ENCODE assay signal across 8 mouse cellular contexts in the genomic region with DNA sequence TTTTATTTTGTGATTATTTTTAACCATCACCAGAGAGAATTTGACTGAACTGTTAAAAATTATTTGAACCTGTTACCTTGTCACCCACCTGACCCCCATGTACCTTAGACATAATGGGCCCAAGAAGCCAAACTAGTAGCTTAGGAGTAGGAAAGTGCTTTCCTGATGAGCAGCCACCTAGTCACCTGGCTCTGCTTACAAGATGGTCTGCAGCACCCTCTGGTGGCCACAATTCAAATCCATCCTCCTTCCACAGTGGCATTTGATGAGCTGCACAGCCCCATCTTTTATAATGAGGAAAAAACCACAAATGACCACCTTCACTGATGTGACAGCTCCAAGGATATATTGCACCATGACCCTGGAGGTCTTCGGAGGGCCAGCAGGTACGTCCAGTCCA. TPM values are rescaled to one million over a fixed set of nuclear protein-coding genes. Genes with fewer than 3 reads are reported as not detected.
DNase-seq lines count a peak whose midpoint lies in the region; ATAC-seq lines count a peak whose summit lies in the region.

No protein-coding gene starts in this region.

- WGBS in embryonic facial prominence, embryonic 14.5 days, result 93% methylated on average over 2 of the region's 2 CpGs
- 76% methylated on average over 2 of the region's 2 CpGs for WGBS in midbrain, embryonic 16.5 days

- no peaks in the 10 kb centered on the region for H3K4me1 ChIP-seq in embryonic facial prominence, embryonic 14.5 days (ENCODE audit: control insufficient read depth, insufficient read depth, low read length)
- H3K4me1 ChIP-seq in midbrain, embryonic 16.5 days (ENCODE audit: control insufficient read depth, insufficient read depth, low read length), result no peaks in the 10 kb centered on the region

- H3K27me3 ChIP-seq in embryonic facial prominence, embryonic 14.5 days (replicated peaks; ENCODE audit: control insufficient read depth, insufficient read depth, low read length), result no peaks in the 10 kb centered on the region
- no peaks in the 10 kb centered on the region for H3K27me3 ChIP-seq in midbrain, embryonic 16.5 days (ENCODE audit: control insufficient read depth, insufficient read depth, low read depth, low read length)

- no peak overlapping the region for H3K4me2 ChIP-seq in embryonic facial prominence, embryonic 14.5 days (ENCODE audit: low read depth, low read length)
- no peak overlapping the region for H3K4me2 ChIP-seq in midbrain, embryonic 16.5 days (ENCODE audit: low read length)

- intact Hi-C loops in left cerebral cortex, postnatal 10 days (cut with DNase I), result loop anchor here (5.0 to 10.0 kb wide), 2 partner anchors 572 to 895 kb away; no protein-coding TSS in a partner anchor

- no peak overlapping the region for H3K9ac ChIP-seq in embryonic facial prominence, embryonic 14.5 days (ENCODE audit: low read depth, low read length)
- H3K9ac ChIP-seq in midbrain, embryonic 16.5 days (ENCODE audit: low read depth, low read length), result no peak overlapping the region

- no peak for ATAC-seq in embryonic facial prominence, embryonic 14.5 days (ENCODE audit: low read depth)
- ATAC-seq in midbrain, embryonic 16.5 days, result peak; percentile 66

- H3K36me3 ChIP-seq in embryonic facial prominence, embryonic 14.5 days (ENCODE audit: control insufficient read depth, insufficient read depth, low read length), result peaks cover 49% of the 10 kb centered on the region
- H3K36me3 ChIP-seq in midbrain, embryonic 16.5 days (ENCODE audit: control insufficient read depth, insufficient read depth, low read length), result peaks cover 24% of the 10 kb centered on the region; the same call in 1 of the 2 replicates

- no peaks in the 10 kb centered on the region for H3K9me3 ChIP-seq in embryonic facial prominence, embryonic 14.5 days (ENCODE audit: control insufficient read depth, low read length)
- H3K9me3 ChIP-seq in midbrain, embryonic 16.5 days (replicated peaks; ENCODE audit: control insufficient read depth, low read length, poor library complexity, severe bottlenecking), result no peaks in the 10 kb centered on the region

- H3K4me3 ChIP-seq in embryonic facial prominence, embryonic 14.5 days (ENCODE audit: low read depth, low read length), result no peak overlapping the region
- H3K4me3 ChIP-seq in midbrain, embryonic 16.5 days (ENCODE audit: low read depth, low read length), result no peak overlapping the region

- H3K27ac ChIP-seq in embryonic facial prominence, embryonic 14.5 days (replicated peaks; ENCODE audit: low read depth, low read length), result no peak overlapping the region
- no peak overlapping the region for H3K27ac ChIP-seq in midbrain, embryonic 16.5 days (ENCODE audit: low read length)

- peak; percentile 18 to 59 for DNase-seq in spleen, postnatal 10 days (ENCODE audit: low spot score in 2 of 2)
- no peak for DNase-seq in spleen, adult 12 weeks (ENCODE audit: low spot score)
- peak; percentile 48 to 68 for DNase-seq in adrenal gland, postnatal 36 days
- DNase-seq in embryonic facial prominence, embryonic 14.5 days (ENCODE audit: low spot score), result peak; percentile 53
- DNase-seq in hindlimb bud, embryonic 11.5 days (ENCODE audit: extremely low spot score, low read depth, low spot score), result peak; percentile 16
- peak; percentile 64 to 69 for DNase-seq in left cerebral cortex, postnatal 10 days (ENCODE audit: extremely low spot score in 1 of 2, low spot score in 2 of 2)
- DNase-seq in thymus, postnatal 4 days, result peak; percentile 78

RNA-seq across cellular contexts. Expression of a gene that starts 50.5 kb away (rescaled TPM):
- total RNA-seq in adrenal gland, postnatal 36 days (2021), result 10 to 100 TPM; 27.5 TPM
- polyA plus RNA-seq in embryonic facial prominence, embryonic 14.5 days (2014; fragmentation: Nextera tagmentation; extraction: Ambion mirVana), result 30.1 and 36.2 TPM in 2 replicates
- 10 to 100 TPM; 79.1 to 81.6 TPM for total RNA-seq in left cerebral cortex, postnatal 10 days (2021)
- 35.1 and 38.2 TPM in 2 replicates for polyA plus RNA-seq in midbrain, embryonic 16.5 days (2015; fragmentation: Nextera tagmentation; extraction: Ambion mirVana)
